Mouse (Mus musculus) erythroblast, adult 5-6 weeks (primary cell): Measurements from ENCODE around the gene Slc35e1. TPM values are rescaled to one million over a fixed set of nuclear protein-coding genes. Genes with fewer than 3 reads are reported as not detected.

ENCODE experiments used
- total RNA-seq, 2 experiments: library from RNA; stranded (forward) in 1 of 2; stranded (reverse) in 1 of 2; fragments of 150-400 nt in 1 of 2; fragments of 200-764, 138-1000 nt in 1 of 2; gene quantifications; 2 replicates each; pipeline versions ENCODE4 v1.2.3 to v1.2.4; 2015 to 2017; ENCODE audit warnings: low replicate concordance in 2 of 2

Slc35e1 gene
- total RNA-seq, 2 experiments from 2014 or later: 11.3 to 21.6 TPM

Other genes starting within 250 kb of the Slc35e1 start
- gene Gm10282, start 187.4 kb downstream of the Slc35e1 start, total RNA-seq (2015; ENCODE audit: low replicate concordance): 22.9 and 31.8 TPM in 2 replicates
- 14.9 and 39.9 TPM in 2 replicates for gene Gm10282, start 187.4 kb downstream of the Slc35e1 start, total RNA-seq (2017; ENCODE audit: low replicate concordance)
- 8.1 and 11.7 TPM in 2 replicates for gene Klf2, start 173.6 kb downstream of the Slc35e1 start, total RNA-seq (2015; ENCODE audit: low replicate concordance)
- gene Klf2, start 173.6 kb downstream of the Slc35e1 start, total RNA-seq (2017; ENCODE audit: low replicate concordance): 3.4 and 4.6 TPM in 2 replicates
- gene Eps15l1, start 71.2 kb downstream of the Slc35e1 start, total RNA-seq (2015; ENCODE audit: low replicate concordance): 59.4 and 72.1 TPM in 2 replicates
- 51.5 and 52.3 TPM in 2 replicates for gene Eps15l1, start 71.2 kb downstream of the Slc35e1 start, total RNA-seq (2017; ENCODE audit: low replicate concordance)
- not detected in 2 replicates for gene Calr3, start 48.7 kb downstream of the Slc35e1 start, total RNA-seq (2015; ENCODE audit: low replicate concordance)
- 0.77 TPM in 1 of 2 replicates, not detected in the other for gene Calr3, start 48.7 kb downstream of the Slc35e1 start, total RNA-seq (2017; ENCODE audit: low replicate concordance)
- gene 1700030K09Rik, start 48.7 kb downstream of the Slc35e1 start, total RNA-seq (2015; ENCODE audit: low replicate concordance): 0.38 and 0.63 TPM in 2 replicates
- gene 1700030K09Rik, start 48.7 kb downstream of the Slc35e1 start, total RNA-seq (2017; ENCODE audit: low replicate concordance): 0.60 and 2.4 TPM in 2 replicates
- gene Cherp, start 17.4 kb downstream of the Slc35e1 start, total RNA-seq (2015; ENCODE audit: low replicate concordance): 25.7 and 29.0 TPM in 2 replicates
- gene Cherp, start 17.4 kb downstream of the Slc35e1 start, total RNA-seq (2017; ENCODE audit: low replicate concordance): 6.0 and 7.7 TPM in 2 replicates
- 4.2 and 4.8 TPM in 2 replicates for gene Med26, start 55.7 kb upstream of the Slc35e1 start, total RNA-seq (2015; ENCODE audit: low replicate concordance)
- gene Med26, start 55.7 kb upstream of the Slc35e1 start, total RNA-seq (2017; ENCODE audit: low replicate concordance): 3.2 and 3.8 TPM in 2 replicates
- 15.9 and 46.7 TPM in 2 replicates for gene Smim7, start 78.5 kb upstream of the Slc35e1 start, total RNA-seq (2015; ENCODE audit: low replicate concordance)
- gene Smim7, start 78.5 kb upstream of the Slc35e1 start, total RNA-seq (2017; ENCODE audit: low replicate concordance): 21.3 and 22.9 TPM in 2 replicates
- 1.7 and 2.1 TPM in 2 replicates for gene Tmem38a, start 79.4 kb upstream of the Slc35e1 start, total RNA-seq (2015; ENCODE audit: low replicate concordance)
- gene Tmem38a, start 79.4 kb upstream of the Slc35e1 start, total RNA-seq (2017; ENCODE audit: low replicate concordance): 2.2 TPM in 1 of 2 replicates, not detected in the other
- 0.58 and 0.84 TPM in 2 replicates for gene Nwd1, start 154.1 kb upstream of the Slc35e1 start, total RNA-seq (2015; ENCODE audit: low replicate concordance)
- 0.14 and 1.3 TPM in 2 replicates for gene Nwd1, start 154.1 kb upstream of the Slc35e1 start, total RNA-seq (2017; ENCODE audit: low replicate concordance)
- 25.1 and 34.8 TPM in 2 replicates for gene Sin3b, start 230.7 kb upstream of the Slc35e1 start, total RNA-seq (2015; ENCODE audit: low replicate concordance)
- gene Sin3b, start 230.7 kb upstream of the Slc35e1 start, total RNA-seq (2017; ENCODE audit: low replicate concordance): 17.7 and 31.8 TPM in 2 replicates